Mouse (Mus musculus) thymus, postnatal 0 days (tissue): ENCODE results near the gene Gm13278. TPM values are rescaled to one million over a fixed set of nuclear protein-coding genes. Genes with fewer than 3 reads are reported as not detected.
A peak's percentile ranks its signal among the peaks of the same experiment; 100 is the strongest.
"Not testable (repeated sequence)": the region's sequence is repeated elsewhere in the genome, so short reads cannot be mapped to it uniquely, and the experiment has no call there.

Source experiments
- DNase-seq: peaks from one replicate; pipeline ENCODE4 v3.0.0-alpha.2; 2015; ENCODE audit warnings: low spot score
- polyA plus RNA-seq: library from polyadenylated mRNA; unstranded; fragments of >200 nt; fragmentation: Nextera tagmentation; extraction: Ambion mirVana; gene quantifications from 2 replicates; pipeline ENCODE4 v1.2.1, GENCODE M21; 2015

Gene Gm13278
- polyA plus RNA-seq, 1 experiment from 2014 or later = not detected

DNA sequence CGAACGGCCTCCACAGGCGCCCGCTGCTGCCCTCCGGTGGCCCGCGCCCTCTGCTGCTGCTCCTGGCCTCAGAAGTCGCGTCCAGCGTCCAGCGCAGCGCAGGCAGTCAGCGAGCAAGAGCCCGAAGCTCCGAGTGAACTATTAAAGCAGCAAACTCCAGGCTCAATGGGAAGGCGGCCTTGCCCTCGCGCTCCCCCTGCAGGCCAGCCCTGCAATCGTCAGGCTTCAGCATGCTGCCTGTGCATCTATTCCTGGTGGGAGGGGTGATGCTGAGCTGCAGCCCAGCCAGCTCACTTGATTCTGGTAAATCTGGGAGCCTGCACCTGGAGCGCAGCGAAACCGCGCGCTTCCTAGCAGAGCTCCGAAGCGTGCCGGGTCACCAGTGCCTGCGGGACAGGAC lies 2.9 kb upstream of the Gm13278 start, which contains the start of gene Gm13277:
Gene Gm13277, plus strand, starts transcription at position 231 of the 400 bp plus-strand sequence.
- not testable (repeated sequence) for DNase-seq

DNA sequence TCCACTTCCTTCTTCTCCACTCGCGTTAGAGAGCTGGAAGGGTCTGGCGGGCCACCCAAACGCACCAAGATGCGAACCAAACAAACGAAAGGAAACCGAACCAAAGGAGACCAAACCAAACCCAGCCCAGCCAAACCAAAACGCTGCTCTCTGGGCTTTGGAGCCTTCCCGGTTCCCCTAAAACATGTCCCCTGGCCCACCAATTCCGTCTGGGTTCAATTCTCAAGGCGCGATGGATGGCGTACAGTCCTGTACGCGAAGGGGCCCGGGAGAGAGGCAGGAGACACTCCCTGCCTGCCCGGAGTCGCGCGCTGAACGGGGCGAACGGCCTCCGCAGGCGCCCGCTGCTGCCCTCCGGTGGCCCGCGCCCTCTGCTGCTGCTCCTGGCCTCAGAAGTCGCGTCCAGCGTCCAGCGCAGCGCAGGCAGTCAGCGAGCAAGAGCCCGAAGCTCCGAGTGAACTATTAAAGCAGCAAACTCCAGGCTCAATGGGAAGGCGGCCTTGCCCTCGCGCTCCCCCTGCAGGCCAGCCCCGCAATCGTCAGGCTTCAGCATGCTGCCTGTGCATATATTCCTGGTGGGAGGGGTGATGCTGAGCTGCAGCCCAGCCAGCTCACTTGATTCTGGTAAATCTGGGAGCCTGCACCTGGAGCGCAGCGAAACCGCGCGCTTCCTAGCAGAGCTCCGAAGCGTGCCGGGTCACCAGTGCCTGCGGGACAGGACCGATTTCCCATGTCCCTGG lies 2.8 kb downstream of the Gm13278 start, which contains the start of gene Gm13275:
Gene Gm13275, plus strand, starts transcription at position 552 of the 740 bp plus-strand sequence.
- not testable (repeated sequence) for DNase-seq

DNA sequence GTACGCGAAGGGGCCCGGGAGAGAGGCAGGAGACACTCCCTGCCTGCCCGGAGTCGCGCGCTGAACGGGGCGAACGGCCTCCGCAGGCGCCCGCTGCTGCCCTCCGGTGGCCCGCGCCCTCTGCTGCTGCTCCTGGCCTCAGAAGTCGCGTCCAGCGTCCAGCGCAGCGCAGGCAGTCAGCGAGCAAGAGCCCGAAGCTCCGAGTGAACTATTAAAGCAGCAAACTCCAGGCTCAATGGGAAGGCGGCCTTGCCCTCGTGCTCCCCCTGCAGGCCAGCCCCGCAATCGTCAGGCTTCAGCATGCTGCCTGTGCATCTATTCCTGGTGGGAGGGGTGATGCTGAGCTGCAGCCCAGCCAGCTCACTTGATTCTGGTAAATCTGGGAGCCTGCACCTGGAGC lies 5.7 kb downstream of the Gm13278 start, which contains the start of gene Gm13279:
Gene Gm13279, plus strand, starts transcription at position 301 of the 400 bp plus-strand sequence.
- not testable (repeated sequence) for DNase-seq

DNA sequence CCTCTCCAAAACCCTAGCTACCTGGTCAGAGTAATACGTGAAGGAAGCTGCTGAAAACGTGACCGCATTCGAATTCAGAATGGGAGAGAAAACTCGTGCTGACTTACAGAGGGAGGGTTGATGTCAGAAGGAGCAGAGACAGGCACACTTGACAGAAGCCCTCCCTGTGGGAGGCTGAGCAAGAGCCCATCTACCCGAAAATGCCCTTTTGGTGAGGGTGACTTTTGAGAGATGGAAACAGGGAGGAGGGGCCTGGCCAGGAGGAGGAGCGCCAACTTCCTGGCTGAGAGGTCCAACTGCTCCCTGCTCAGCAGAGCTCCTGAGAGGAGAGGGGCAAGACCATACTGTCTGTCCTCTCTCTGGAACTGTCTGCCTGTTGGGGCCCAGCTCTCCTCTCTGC lies 8.0 kb downstream of the Gm13278 start, which contains the start of gene Gm13285:
Gene Gm13285, plus strand, starts transcription at position 301 of the 400 bp plus-strand sequence.
- not testable (repeated sequence) for DNase-seq

DNA sequence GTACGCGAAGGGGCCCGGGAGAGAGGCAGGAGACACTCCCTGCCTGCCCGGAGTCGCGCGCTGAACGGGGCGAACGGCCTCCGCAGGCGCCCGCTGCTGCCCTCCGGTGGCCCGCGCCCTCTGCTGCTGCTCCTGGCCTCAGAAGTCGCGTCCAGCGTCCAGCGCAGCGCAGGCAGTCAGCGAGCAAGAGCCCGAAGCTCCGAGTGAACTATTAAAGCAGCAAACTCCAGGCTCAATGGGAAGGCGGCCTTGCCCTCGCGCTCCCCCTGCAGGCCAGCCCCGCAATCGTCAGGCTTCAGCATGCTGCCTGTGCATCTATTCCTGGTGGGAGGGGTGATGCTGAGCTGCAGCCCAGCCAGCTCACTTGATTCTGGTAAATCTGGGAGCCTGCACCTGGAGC lies 11.6 kb downstream of the Gm13278 start, which contains the start of gene Gm13287:
Gene Gm13287, plus strand, starts transcription at position 301 of the 400 bp plus-strand sequence.
- DNase-seq = not testable (repeated sequence)

DNA sequence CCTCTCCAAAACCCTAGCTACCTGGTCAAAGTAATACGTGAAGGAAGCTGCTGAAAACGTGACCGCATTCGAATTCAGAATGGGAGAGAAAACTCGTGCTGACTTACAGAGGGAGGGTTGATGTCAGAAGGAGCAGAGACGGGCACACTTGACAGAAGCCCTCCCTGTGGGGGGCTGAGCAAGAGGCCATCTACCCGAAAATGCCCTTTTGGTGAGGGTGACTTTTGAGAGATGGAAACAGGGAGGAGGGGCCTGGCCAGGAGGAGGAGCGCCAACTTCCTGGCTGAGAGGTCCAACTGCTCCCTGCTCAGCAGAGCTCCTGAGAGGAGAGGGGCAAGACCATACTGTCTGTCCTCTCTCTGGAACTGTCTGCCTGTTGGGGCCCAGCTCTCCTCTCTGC lies 13.9 kb downstream of the Gm13278 start, which contains the start of gene Gm13288:
Gene Gm13288, plus strand, starts transcription at position 301 of the 400 bp plus-strand sequence.
- DNase-seq = not testable (repeated sequence)

DNA sequence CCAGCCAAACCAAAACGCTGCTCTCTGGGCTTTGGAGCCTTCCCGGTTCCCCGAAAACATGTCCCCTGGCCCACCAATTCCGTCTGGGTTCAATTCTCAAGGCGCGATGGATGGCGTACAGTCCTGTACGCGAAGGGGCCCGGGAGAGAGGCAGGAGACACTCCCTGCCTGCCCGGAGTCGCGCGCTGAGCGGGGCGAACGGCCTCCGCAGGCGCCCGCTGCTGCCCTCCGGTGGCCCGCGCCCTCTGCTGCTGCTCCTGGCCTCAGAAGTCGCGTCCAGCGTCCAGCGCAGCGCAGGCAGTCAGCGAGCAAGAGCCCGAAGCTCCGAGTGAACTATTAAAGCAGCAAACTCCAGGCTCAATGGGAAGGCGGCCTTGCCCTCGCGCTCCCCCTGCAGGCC lies 14.4 kb downstream of the Gm13278 start:
- not testable (repeated sequence) for DNase-seq

DNA sequence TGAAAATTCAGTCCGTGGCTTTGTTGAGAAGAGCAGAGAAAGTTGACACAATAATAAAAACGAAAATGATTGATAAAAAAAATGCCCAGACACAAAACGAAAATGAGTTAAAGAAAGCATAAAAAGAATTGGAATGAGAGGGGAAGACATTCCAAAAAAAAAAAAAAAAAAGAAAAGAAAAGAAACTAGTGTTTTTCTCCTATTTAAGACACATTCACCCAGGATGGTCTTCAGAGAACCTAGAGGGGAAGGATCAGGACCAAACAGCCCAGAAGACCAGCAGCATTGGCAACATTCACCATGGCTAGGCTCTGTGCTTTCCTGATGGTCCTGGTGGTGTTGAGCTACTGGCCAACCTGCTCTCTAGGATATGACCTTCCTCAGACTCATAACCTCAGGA lies 24.6 kb downstream of the Gm13278 start, which contains the start of gene Ifna7:
Gene Ifna7, plus strand, starts transcription at position 301 of the 400 bp plus-strand sequence.
- no peak for DNase-seq

DNA sequence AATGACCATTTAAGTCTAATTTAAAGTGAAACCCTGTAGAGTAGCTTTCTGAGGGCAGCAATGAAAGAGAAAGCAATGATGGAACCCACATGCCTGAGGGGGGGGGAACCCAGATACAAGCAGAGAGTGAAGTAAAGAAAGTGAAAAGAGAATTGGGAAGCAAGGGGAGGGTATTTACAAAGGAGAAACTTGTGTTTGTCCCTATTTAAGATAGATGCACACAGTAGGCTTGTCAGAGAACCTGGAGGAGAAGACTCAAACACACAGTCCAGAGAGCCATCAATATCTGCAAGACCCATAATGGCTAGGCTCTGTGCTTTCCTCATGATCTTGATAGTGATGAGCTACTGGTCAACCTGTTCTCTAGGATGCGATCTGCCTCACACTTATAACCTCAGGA lies 28.3 kb downstream of the Gm13278 start, which contains the start of gene Ifna11:
Gene Ifna11, plus strand, starts transcription at position 301 of the 400 bp plus-strand sequence.
- DNase-seq = no peak

DNA sequence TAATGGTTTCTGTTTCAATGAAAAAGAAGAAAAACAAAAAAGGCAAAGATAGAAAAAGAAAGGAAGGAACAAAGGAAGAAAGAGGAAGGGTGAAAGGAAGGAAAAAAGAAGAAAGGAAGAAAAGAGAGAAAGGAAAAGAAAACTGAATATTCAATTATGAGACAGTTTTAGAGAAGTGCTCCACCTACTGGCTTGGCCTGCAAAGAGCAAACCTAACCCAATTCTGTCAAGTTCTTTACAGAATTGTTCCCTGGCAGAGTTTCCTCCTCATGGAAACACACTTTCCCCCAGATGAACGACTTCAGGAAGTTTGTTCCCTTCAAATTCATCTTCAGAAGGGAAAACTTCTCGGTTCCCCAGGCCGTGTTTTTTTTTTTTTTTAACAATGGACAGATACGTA lies 31.6 kb downstream of the Gm13278 start:
- DNase-seq = peak; percentile 29

DNA sequence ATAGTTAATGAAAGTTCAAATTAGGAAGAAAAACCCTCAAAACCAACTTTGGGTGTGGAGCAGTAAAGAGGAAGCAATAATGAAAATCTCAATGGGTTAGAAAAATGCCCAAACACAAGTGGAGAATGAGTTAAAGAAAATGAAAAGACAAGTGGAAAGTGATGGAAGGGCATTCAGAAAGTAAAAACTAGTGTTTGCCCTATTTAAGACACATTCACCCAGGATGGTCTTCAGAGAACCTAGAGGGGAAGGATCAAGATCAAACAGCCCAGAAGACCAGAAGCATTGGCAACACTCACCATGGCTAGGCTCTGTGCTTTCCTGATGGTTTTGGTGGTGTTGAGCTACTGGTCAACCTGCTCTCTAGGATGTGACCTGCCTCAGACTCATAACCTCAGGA lies 35.8 kb downstream of the Gm13278 start, which contains the start of gene Ifna6:
Gene Ifna6, plus strand, starts transcription at position 301 of the 400 bp plus-strand sequence.
- not testable (repeated sequence) for DNase-seq

DNA sequence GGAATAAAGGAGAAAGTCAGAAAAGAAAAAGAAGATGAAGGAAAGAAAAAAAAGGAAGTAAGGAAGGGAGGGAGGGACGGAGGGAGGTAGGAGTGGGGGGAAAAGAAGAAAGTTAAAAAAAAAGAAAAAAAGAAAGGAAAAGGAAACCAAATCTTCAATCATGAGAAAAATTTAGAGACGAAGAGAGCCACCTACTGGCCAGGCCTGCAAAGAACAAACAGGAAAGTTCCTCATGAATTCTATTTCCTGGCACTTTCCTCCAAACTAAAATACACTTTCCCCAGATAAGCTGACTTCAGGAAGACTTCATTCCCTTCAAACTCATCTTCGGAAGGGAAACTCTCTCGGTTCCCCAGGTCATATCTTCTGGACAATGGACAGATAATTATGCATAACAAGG lies 39.2 kb downstream of the Gm13278 start:
- peak; percentile 45 for DNase-seq

DNA sequence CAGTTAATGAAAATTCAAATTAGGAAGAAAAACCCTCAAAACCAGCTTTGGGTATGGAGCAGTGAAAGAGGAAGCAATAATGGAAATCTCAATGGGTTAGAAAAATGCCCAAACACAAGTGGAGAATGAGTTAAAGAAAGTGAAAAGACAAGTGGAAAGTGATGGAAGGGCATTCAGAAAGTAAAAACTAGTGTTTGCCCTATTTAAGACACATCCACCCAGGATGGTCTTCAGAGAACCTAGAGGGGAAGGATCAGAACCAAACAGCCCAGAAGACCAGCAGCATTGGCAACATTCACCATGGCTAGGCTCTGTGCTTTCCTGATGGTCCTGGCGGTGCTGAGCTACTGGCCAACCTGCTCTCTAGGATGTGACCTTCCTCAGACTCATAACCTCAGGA lies 43.9 kb downstream of the Gm13278 start, which contains the start of gene Ifna5:
Gene Ifna5, plus strand, starts transcription at position 301 of the 400 bp plus-strand sequence.
- DNase-seq = not testable (repeated sequence)

DNA sequence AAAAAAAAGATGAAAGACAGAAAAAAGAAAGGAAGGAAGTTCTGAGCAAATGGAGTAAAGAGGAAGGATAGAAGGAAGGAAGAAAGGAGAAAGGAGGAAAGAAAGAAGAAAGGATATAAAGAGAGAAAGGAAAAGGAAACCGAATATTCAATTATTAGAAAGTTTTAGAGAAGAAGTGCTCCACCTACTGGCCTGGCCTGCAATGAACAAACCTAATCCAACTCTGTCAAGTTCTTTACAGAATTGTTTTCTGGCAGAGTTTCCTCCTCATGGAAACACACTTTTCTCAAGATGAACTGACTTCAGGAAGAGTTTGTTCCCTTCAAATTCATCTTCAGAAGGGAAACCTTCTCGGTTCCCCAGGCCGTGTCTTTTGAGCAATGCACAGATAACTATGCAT lies 47.5 kb downstream of the Gm13278 start:
- DNase-seq = peak; percentile 17

DNA sequence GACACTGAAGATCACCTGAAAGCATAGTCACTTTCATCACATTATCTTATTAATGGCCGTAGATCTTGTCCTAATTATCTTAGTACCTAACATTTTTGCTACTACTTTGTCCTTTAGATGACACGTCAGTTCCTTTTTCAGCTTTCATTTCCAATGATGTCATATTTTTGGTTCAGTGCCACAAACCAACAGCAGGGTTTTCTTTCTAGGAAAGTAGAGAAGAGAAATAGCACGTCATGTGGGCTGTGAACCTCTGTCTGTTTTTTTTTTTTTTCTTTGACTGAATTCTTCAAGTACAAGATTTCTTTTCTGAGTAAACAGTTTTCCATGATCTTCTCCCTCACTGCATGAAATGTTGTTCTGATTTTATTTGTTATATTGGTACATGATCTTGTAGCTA lies 48.7 kb downstream of the Gm13278 start:
- DNase-seq = no peak

DNA sequence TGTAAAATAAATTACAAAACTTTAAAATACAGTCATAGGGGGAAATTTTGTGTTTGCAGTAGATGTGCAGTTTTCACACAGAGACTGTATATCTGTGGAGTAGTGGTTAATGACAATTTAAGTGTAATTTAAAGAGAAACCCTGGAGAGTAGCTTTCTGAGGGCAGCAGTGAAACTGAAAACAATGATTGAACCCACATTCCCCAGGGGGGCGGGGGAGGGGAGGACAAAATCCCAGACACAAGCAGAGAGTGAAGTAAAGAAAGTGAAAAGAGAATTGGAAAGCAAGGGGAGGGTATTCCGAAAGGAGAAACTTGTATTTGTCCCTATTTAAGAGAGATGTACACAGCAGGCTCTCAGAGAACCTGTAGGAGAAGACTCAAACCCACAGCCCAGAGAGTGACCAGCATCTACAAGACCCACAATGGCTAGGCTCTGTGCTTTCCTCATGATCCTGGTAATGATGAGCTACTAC lies 50.1 kb downstream of the Gm13278 start, which contains the start of gene Ifna4:
Gene Ifna4, plus strand, starts transcription at position 424 of the 474 bp plus-strand sequence.
- no peak for DNase-seq

Other genes starting within 250 kb of the Gm13278 start
- gene Ifna15, start 233.3 kb upstream of the Gm13278 start, polyA plus RNA-seq = not detected in 2 replicates
- gene Ifna14, start 219.8 kb upstream of the Gm13278 start, polyA plus RNA-seq = not detected in 2 replicates
- 0.24 TPM in 1 of 2 replicates, not detected in the other for gene Ifna9, start 199.2 kb upstream of the Gm13278 start, polyA plus RNA-seq
- not detected in 2 replicates for gene Ifna12, start 188.2 kb upstream of the Gm13278 start, polyA plus RNA-seq
- not detected in 2 replicates for gene C87499, start 157.1 kb upstream of the Gm13278 start, polyA plus RNA-seq
- gene Ifna13, start 147.1 kb upstream of the Gm13278 start, polyA plus RNA-seq = not detected in 2 replicates
- not detected in 2 replicates for gene Ifna16, start 114.6 kb upstream of the Gm13278 start, polyA plus RNA-seq
- gene Ifna2, start 107.6 kb upstream of the Gm13278 start, polyA plus RNA-seq = not detected in 2 replicates
- gene Ifnab, start 100.2 kb upstream of the Gm13278 start, polyA plus RNA-seq = not detected in 2 replicates
- 0.63 and 0.85 TPM in 2 replicates for gene Gm26566, start 69.7 kb upstream of the Gm13278 start, polyA plus RNA-seq
- gene Klhl9, start 69.1 kb upstream of the Gm13278 start, polyA plus RNA-seq = 55.8 and 59.5 TPM in 2 replicates
- gene Gm13271, start 36.7 kb upstream of the Gm13278 start, polyA plus RNA-seq = not detected in 2 replicates
- gene Gm13283, start 31.4 kb upstream of the Gm13278 start, polyA plus RNA-seq = 0.33 and 0.37 TPM in 2 replicates
- gene Gm13290, start 17.7 kb upstream of the Gm13278 start, polyA plus RNA-seq = 0.18 and 0.36 TPM in 2 replicates
- gene Gm13289, start 14.6 kb upstream of the Gm13278 start, polyA plus RNA-seq = not detected in 2 replicates
- gene Gm13272, start 11.7 kb upstream of the Gm13278 start, polyA plus RNA-seq = not detected in 2 replicates
- gene Ifnz, start 9.4 kb upstream of the Gm13278 start, polyA plus RNA-seq = 0.23 and 0.31 TPM in 2 replicates
- not detected in 2 replicates for gene Gm13276, start 5.8 kb upstream of the Gm13278 start, polyA plus RNA-seq
- not detected in 2 replicates for gene Gm13277, start 2.9 kb upstream of the Gm13278 start, polyA plus RNA-seq
- gene Gm13275, start 2.9 kb downstream of the Gm13278 start, polyA plus RNA-seq = not detected in 2 replicates
- not detected in 2 replicates for gene Gm13279, start 5.8 kb downstream of the Gm13278 start, polyA plus RNA-seq
- gene Gm13285, start 8.1 kb downstream of the Gm13278 start, polyA plus RNA-seq = 0.64 and 1.4 TPM in 2 replicates
- gene Gm13287, start 11.7 kb downstream of the Gm13278 start, polyA plus RNA-seq = not detected in 2 replicates
- not detected in 2 replicates for gene Gm13288, start 14.0 kb downstream of the Gm13278 start, polyA plus RNA-seq
- not detected in 2 replicates for gene Ifna7, start 24.7 kb downstream of the Gm13278 start, polyA plus RNA-seq
- gene Ifna11, start 28.4 kb downstream of the Gm13278 start, polyA plus RNA-seq = not detected in 2 replicates
- gene Ifna6, start 35.9 kb downstream of the Gm13278 start, polyA plus RNA-seq = not detected in 2 replicates
- not detected in 2 replicates for gene Ifna5, start 44.0 kb downstream of the Gm13278 start, polyA plus RNA-seq
- not detected in 2 replicates for gene Ifna4, start 50.3 kb downstream of the Gm13278 start, polyA plus RNA-seq
- not detected in 2 replicates for gene Ifna1, start 58.5 kb downstream of the Gm13278 start, polyA plus RNA-seq
- gene Ifne, start 88.7 kb downstream of the Gm13278 start, polyA plus RNA-seq = not detected in 2 replicates